Mouse (Mus musculus): ENCODE data around the gene Olfr1311. TPM values are rescaled to one million over a fixed set of nuclear protein-coding genes. Genes with fewer than 3 reads are reported as not detected.
"Not testable (repeated sequence)": the region's sequence is repeated elsewhere in the genome, so short reads cannot be mapped to it uniquely, and the experiment has no call there.

Olfr1311 gene
- not detected in 2 replicates for total RNA-seq (2014; rRNA removed; ENCODE audit: low replicate concordance)
- polyA plus RNA-seq (2015; fragmentation: Nextera tagmentation; extraction: Ambion mirVana): not detected in 2 replicates

DNA sequence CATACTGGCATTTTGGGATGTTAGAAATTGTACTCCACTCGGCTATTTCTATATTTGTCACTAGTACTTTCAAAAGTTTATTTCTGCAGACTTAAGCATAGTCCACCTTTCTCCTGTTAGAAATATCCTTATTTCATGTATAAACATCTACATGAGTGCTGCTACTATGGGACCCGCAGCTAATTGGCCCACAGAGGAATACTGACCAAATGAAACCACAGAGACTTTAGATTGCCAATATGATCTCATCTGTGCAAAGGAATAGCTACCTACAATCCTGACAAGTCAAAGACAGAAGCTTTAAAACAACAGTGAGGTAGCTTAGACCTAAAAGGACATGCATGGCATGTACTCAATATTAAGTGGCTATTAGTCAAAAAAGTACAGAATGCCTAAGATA lies at the start of gene Olfr1311:
Gene Olfr1311, minus strand, starts transcription at position 101 of the 400 bp plus-strand sequence.
- no peak within 1 kb of the TSS for H3K9ac ChIP-seq (replicated peaks; ENCODE audit: low read depth, low read length)
- H3K27ac ChIP-seq (ENCODE audit: low read depth): no peak within 1 kb of the TSS
- H3K4me3 ChIP-seq (ENCODE audit: low read depth, low read length): no peak within 1 kb of the TSS
- 74% methylated on average over 2 of the region's 2 CpGs for WGBS
- TF ChIP-seq CTCF (IDR thresholded peaks at IDR 0.05; ENCODE audit: low read depth) (no peak), EP300 (IDR thresholded peaks at IDR 0.05; ENCODE audit: low read depth) (no peak)
- H3K36me3 ChIP-seq (replicated peaks; ENCODE audit: control insufficient read depth, insufficient read depth, low read length): no peaks in the 10 kb centered on the region
- no peak within 1 kb of the TSS for H3K4me2 ChIP-seq (ENCODE audit: low read depth, low read length)
- DNase-seq (ENCODE audit: low spot score): no peak
- no peaks in the 10 kb centered on the region for H3K4me1 ChIP-seq (ENCODE audit: control insufficient read depth, insufficient read depth)
- no peaks in the 10 kb centered on the region for H3K27me3 ChIP-seq (ENCODE audit: control insufficient read depth, insufficient read depth, low read length)
- ATAC-seq (ENCODE audit: insufficient read depth, low read depth): no peak
- H3K9me3 ChIP-seq (replicated peaks; ENCODE audit: control insufficient read depth, low read length): no peaks in the 10 kb centered on the region

DNA sequence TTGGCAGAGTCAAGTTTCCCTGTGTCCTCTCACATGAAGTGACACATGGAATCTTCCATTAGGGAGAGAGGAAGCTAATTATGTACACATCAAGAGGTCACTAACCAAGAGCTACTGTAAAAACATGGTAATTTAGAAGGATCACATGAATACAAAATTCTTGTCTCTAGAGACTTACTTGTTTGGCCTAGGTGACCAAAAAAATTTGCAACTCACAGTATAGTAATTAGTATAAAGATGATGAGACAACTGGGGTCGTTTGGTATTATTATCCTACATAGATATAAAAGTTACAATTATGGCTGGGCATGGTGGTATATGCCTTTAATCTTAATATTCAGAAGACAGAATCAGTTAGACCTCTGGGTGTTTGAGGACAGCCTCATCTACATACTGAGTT lies 25.9 kb upstream of the Olfr1311 start, which contains the start of gene Olfr1312:
Gene Olfr1312, minus strand, starts transcription at position 101 of the 400 bp plus-strand sequence.
- no peak for TF ChIP-seq EP300 (IDR thresholded peaks at IDR 0.05; ENCODE audit: low read depth)
- no peak for TF ChIP-seq CTCF (IDR thresholded peaks at IDR 0.05; ENCODE audit: low read depth)
- Histone ChIP-seq H3K9me3 (replicated peaks; ENCODE audit: control insufficient read depth, low read length) (no peaks in the 10 kb centered on the region), H3K9ac (replicated peaks; ENCODE audit: low read depth, low read length) (no peak within 1 kb of the TSS), H3K36me3 (replicated peaks; ENCODE audit: control insufficient read depth, insufficient read depth, low read length) (no peaks in the 10 kb centered on the region), H3K4me2 (ENCODE audit: low read depth, low read length) (no peak within 1 kb of the TSS), H3K4me1 (ENCODE audit: control insufficient read depth, insufficient read depth) (no peaks in the 10 kb centered on the region), H3K27me3 (ENCODE audit: control insufficient read depth, insufficient read depth, low read length) (no peaks in the 10 kb centered on the region), H3K4me3 (ENCODE audit: low read depth, low read length) (no peak within 1 kb of the TSS), H3K27ac (ENCODE audit: low read depth) (no peak within 1 kb of the TSS)
- 13% methylated on average over 1 of the region's 1 CpGs for WGBS
- DNase-seq (ENCODE audit: low spot score) (no peak), ATAC-seq (ENCODE audit: insufficient read depth, low read depth) (no peak)

DNA sequence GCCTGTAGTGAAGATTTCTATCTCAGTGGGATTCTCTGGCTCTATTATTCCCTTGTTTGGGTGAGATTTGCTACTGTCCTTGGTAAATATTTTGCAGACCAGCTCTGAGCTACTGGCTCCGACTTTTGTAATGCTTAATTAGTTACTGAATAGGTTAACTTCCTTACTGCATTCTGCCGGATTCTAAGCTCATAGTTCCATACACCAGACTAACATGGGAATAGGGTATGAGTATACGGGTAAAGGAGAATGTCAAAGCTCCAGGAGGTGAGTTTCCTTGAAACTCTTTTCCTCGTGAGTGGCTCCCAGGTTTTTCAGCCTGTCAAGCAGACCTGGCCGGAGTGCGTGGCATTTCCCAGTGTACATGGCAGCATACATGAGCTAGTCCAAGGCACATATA lies 2.8 kb upstream of the Olfr1311 start:
- H3K27ac ChIP-seq (ENCODE audit: low read depth); DNase-seq (ENCODE audit: low spot score); H3K4me1 ChIP-seq (ENCODE audit: control insufficient read depth, insufficient read depth); H3K27me3 ChIP-seq (ENCODE audit: control insufficient read depth, insufficient read depth, low read length); H3K9me3 ChIP-seq (replicated peaks; ENCODE audit: control insufficient read depth, low read length); H3K4me2 ChIP-seq (ENCODE audit: low read depth, low read length); ATAC-seq (ENCODE audit: insufficient read depth, low read depth); H3K9ac ChIP-seq (replicated peaks; ENCODE audit: low read depth, low read length); H3K4me3 ChIP-seq (ENCODE audit: low read depth, low read length); H3K36me3 ChIP-seq (replicated peaks; ENCODE audit: control insufficient read depth, insufficient read depth, low read length): not testable (repeated sequence)
- WGBS: 39% methylated on average over 6 of the region's 6 CpGs

DNA sequence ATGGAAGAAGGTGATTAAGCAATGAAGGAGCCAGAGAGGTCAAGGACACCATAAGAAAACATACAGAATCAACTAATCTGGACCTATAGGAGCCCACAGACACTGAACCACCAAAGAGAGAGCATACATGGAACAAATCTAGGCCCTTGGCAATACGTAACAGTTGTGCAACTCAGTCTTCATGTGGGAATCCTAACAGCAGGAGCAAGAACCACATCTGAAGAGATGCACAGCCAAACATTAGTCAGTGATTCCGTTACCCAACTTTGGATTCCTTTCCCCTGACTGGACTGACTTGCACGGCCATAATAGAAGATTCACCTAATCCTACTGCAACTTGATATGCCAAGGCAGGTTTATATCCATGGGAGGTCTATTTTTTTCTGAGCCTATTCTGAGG lies 9.3 kb downstream of the Olfr1311 start:
- DNase-seq (ENCODE audit: low spot score) (no peak), ATAC-seq (ENCODE audit: insufficient read depth, low read depth) (no peak)
- H3K4me1 ChIP-seq (ENCODE audit: control insufficient read depth, insufficient read depth): no peaks in the 10 kb centered on the region
- no peaks in the 10 kb centered on the region for H3K27me3 ChIP-seq (ENCODE audit: control insufficient read depth, insufficient read depth, low read length)
- no peak overlapping the region for H3K9ac ChIP-seq (replicated peaks; ENCODE audit: low read depth, low read length)
- H3K4me2 ChIP-seq (ENCODE audit: low read depth, low read length): no peak overlapping the region
- TF ChIP-seq EP300 (IDR thresholded peaks at IDR 0.05; ENCODE audit: low read depth): no peak
- TF ChIP-seq CTCF (IDR thresholded peaks at IDR 0.05; ENCODE audit: low read depth): no peak
- no peaks in the 10 kb centered on the region for H3K36me3 ChIP-seq (replicated peaks; ENCODE audit: control insufficient read depth, insufficient read depth, low read length)
- H3K9me3 ChIP-seq (replicated peaks; ENCODE audit: control insufficient read depth, low read length): no peaks in the 10 kb centered on the region
- WGBS: 75% methylated on average over 3 of the region's 3 CpGs
- no peak overlapping the region for H3K27ac ChIP-seq (ENCODE audit: low read depth)
- H3K4me3 ChIP-seq (ENCODE audit: low read depth, low read length): no peak overlapping the region

DNA sequence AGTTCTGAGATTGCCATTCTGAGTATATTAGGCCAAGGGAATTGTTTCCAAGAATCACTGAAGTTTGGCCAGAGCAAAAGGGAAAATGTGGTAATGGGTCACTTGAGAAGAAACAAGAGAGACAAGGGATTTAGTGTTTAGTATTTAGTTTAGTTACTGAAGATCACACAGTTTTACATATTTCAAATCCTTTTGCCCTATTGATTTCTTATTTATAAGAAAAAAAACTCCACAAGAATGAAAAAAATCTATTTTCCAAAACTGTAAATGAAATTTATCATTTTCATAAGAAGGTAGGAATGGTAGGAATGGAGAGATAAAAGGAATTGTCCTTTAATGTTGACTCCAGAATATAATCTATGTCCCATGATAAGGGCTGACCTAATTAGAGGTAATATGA lies 11.6 kb downstream of the Olfr1311 start, which contains the start of gene Olfr1310:
Gene Olfr1310, minus strand, starts transcription at position 101 of the 400 bp plus-strand sequence.
- H3K36me3 ChIP-seq (replicated peaks; ENCODE audit: control insufficient read depth, insufficient read depth, low read length): no peaks in the 10 kb centered on the region
- H3K4me3 ChIP-seq (ENCODE audit: low read depth, low read length): no peak within 1 kb of the TSS
- ATAC-seq (ENCODE audit: insufficient read depth, low read depth): no peak
- no peaks in the 10 kb centered on the region for H3K9me3 ChIP-seq (replicated peaks; ENCODE audit: control insufficient read depth, low read length)
- H3K27ac ChIP-seq (ENCODE audit: low read depth): no peak within 1 kb of the TSS
- no peak for DNase-seq (ENCODE audit: low spot score)
- H3K27me3 ChIP-seq (ENCODE audit: control insufficient read depth, insufficient read depth, low read length): no peaks in the 10 kb centered on the region
- no peak within 1 kb of the TSS for H3K9ac ChIP-seq (replicated peaks; ENCODE audit: low read depth, low read length)
- H3K4me2 ChIP-seq (ENCODE audit: low read depth, low read length): no peak within 1 kb of the TSS
- no peaks in the 10 kb centered on the region for H3K4me1 ChIP-seq (ENCODE audit: control insufficient read depth, insufficient read depth)
- TF ChIP-seq EP300 (IDR thresholded peaks at IDR 0.05; ENCODE audit: low read depth) (no peak), CTCF (IDR thresholded peaks at IDR 0.05; ENCODE audit: low read depth) (no peak)

DNA sequence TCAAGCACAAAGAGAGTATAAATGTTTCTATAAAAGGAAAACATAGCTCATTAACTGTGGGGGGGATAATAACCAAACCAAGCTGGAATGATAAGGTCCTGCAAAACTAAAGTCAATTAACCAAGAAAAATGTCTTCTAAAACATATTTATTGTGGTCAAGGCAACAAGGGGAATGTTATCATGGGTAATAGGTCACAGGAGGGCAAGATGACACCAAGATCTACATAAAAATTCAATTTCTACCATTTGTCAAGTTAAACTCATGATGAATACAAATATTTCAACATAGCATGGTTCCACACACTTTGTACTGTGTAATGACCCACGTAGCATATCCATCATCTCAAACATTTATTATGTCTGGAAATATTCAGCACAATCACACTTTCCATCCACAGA lies 34.0 kb downstream of the Olfr1311 start, which contains the start of gene Olfr1309:
Gene Olfr1309, minus strand, starts transcription at position 101 of the 400 bp plus-strand sequence.
- TF ChIP-seq CTCF (IDR thresholded peaks at IDR 0.05; ENCODE audit: low read depth): no peak
- TF ChIP-seq EP300 (IDR thresholded peaks at IDR 0.05; ENCODE audit: low read depth): no peak
- Histone ChIP-seq H3K4me1 (ENCODE audit: control insufficient read depth, insufficient read depth) (no peaks in the 10 kb centered on the region), H3K27ac (ENCODE audit: low read depth) (no peak within 1 kb of the TSS), H3K27me3 (ENCODE audit: control insufficient read depth, insufficient read depth, low read length) (no peaks in the 10 kb centered on the region), H3K9me3 (replicated peaks; ENCODE audit: control insufficient read depth, low read length) (no peaks in the 10 kb centered on the region), H3K4me3 (ENCODE audit: low read depth, low read length) (no peak within 1 kb of the TSS), H3K4me2 (ENCODE audit: low read depth, low read length) (no peak within 1 kb of the TSS), H3K36me3 (replicated peaks; ENCODE audit: control insufficient read depth, insufficient read depth, low read length) (no peaks in the 10 kb centered on the region), H3K9ac (replicated peaks; ENCODE audit: low read depth, low read length) (no peak within 1 kb of the TSS)
- DNase-seq (ENCODE audit: low spot score) (no peak), ATAC-seq (ENCODE audit: insufficient read depth, low read depth) (no peak)
- 36% methylated on average over 1 of the region's 1 CpGs for WGBS

Other genes starting within 250 kb of the Olfr1311 start
- gene Olfr1302, start 247.0 kb downstream of the Olfr1311 start, total RNA-seq (2014; rRNA removed; ENCODE audit: low replicate concordance): not detected in 2 replicates
- not detected in 2 replicates for gene Olfr1302, start 247.0 kb downstream of the Olfr1311 start, polyA plus RNA-seq (2015; fragmentation: Nextera tagmentation; extraction: Ambion mirVana)
- gene Olfr1303, start 204.1 kb downstream of the Olfr1311 start, total RNA-seq (2014; rRNA removed; ENCODE audit: low replicate concordance): not detected in 2 replicates
- not detected in 2 replicates for gene Olfr1303, start 204.1 kb downstream of the Olfr1311 start, polyA plus RNA-seq (2015; fragmentation: Nextera tagmentation; extraction: Ambion mirVana)
- not detected in 2 replicates for gene Olfr1305, start 147.3 kb downstream of the Olfr1311 start, total RNA-seq (2014; rRNA removed; ENCODE audit: low replicate concordance)
- gene Olfr1305, start 147.3 kb downstream of the Olfr1311 start, polyA plus RNA-seq (2015; fragmentation: Nextera tagmentation; extraction: Ambion mirVana): not detected in 2 replicates
- not detected in 2 replicates for gene Olfr1306, start 108.1 kb downstream of the Olfr1311 start, total RNA-seq (2014; rRNA removed; ENCODE audit: low replicate concordance)
- gene Olfr1306, start 108.1 kb downstream of the Olfr1311 start, polyA plus RNA-seq (2015; fragmentation: Nextera tagmentation; extraction: Ambion mirVana): not detected in 2 replicates
- gene Olfr1307, start 75.0 kb downstream of the Olfr1311 start, total RNA-seq (2014; rRNA removed; ENCODE audit: low replicate concordance): not detected in 2 replicates
- not detected in 2 replicates for gene Olfr1307, start 75.0 kb downstream of the Olfr1311 start, polyA plus RNA-seq (2015; fragmentation: Nextera tagmentation; extraction: Ambion mirVana)
- not detected in 2 replicates for gene Olfr1308, start 59.5 kb downstream of the Olfr1311 start, total RNA-seq (2014; rRNA removed; ENCODE audit: low replicate concordance)
- not detected in 2 replicates for gene Olfr1308, start 59.5 kb downstream of the Olfr1311 start, polyA plus RNA-seq (2015; fragmentation: Nextera tagmentation; extraction: Ambion mirVana)
- gene Olfr1309, start 34.1 kb downstream of the Olfr1311 start, total RNA-seq (2014; rRNA removed; ENCODE audit: low replicate concordance): not detected in 2 replicates
- gene Olfr1309, start 34.1 kb downstream of the Olfr1311 start, polyA plus RNA-seq (2015; fragmentation: Nextera tagmentation; extraction: Ambion mirVana): not detected in 2 replicates
- gene Olfr1310, start 11.7 kb downstream of the Olfr1311 start, total RNA-seq (2014; rRNA removed; ENCODE audit: low replicate concordance): not detected in 2 replicates
- not detected in 2 replicates for gene Olfr1310, start 11.7 kb downstream of the Olfr1311 start, polyA plus RNA-seq (2015; fragmentation: Nextera tagmentation; extraction: Ambion mirVana)
- gene Olfr1312, start 25.8 kb upstream of the Olfr1311 start, total RNA-seq (2014; rRNA removed; ENCODE audit: low replicate concordance): not detected in 2 replicates
- not detected in 2 replicates for gene Olfr1312, start 25.8 kb upstream of the Olfr1311 start, polyA plus RNA-seq (2015; fragmentation: Nextera tagmentation; extraction: Ambion mirVana)
- not detected in 2 replicates for gene Olfr1313, start 53.4 kb upstream of the Olfr1311 start, total RNA-seq (2014; rRNA removed; ENCODE audit: low replicate concordance)
- not detected in 2 replicates for gene Olfr1313, start 53.4 kb upstream of the Olfr1311 start, polyA plus RNA-seq (2015; fragmentation: Nextera tagmentation; extraction: Ambion mirVana)
- gene Olfr1314, start 72.4 kb upstream of the Olfr1311 start, total RNA-seq (2014; rRNA removed; ENCODE audit: low replicate concordance): not detected in 2 replicates
- not detected in 2 replicates for gene Olfr1314, start 72.4 kb upstream of the Olfr1311 start, polyA plus RNA-seq (2015; fragmentation: Nextera tagmentation; extraction: Ambion mirVana)
- gene Olfr1315-ps1, start 91.0 kb upstream of the Olfr1311 start, total RNA-seq (2014; rRNA removed; ENCODE audit: low replicate concordance): not detected in 2 replicates
- not detected in 2 replicates for gene Olfr1315-ps1, start 91.0 kb upstream of the Olfr1311 start, polyA plus RNA-seq (2015; fragmentation: Nextera tagmentation; extraction: Ambion mirVana)
- gene Olfr1316, start 110.6 kb upstream of the Olfr1311 start, total RNA-seq (2014; rRNA removed; ENCODE audit: low replicate concordance): not detected in 2 replicates
- not detected in 2 replicates for gene Olfr1316, start 110.6 kb upstream of the Olfr1311 start, polyA plus RNA-seq (2015; fragmentation: Nextera tagmentation; extraction: Ambion mirVana)
- gene Olfr1317, start 115.9 kb upstream of the Olfr1311 start, total RNA-seq (2014; rRNA removed; ENCODE audit: low replicate concordance): not detected in 2 replicates
- gene Olfr1317, start 115.9 kb upstream of the Olfr1311 start, polyA plus RNA-seq (2015; fragmentation: Nextera tagmentation; extraction: Ambion mirVana): not detected in 2 replicates
- gene Olfr1318, start 129.8 kb upstream of the Olfr1311 start, total RNA-seq (2014; rRNA removed; ENCODE audit: low replicate concordance): not detected in 2 replicates
- not detected in 2 replicates for gene Olfr1318, start 129.8 kb upstream of the Olfr1311 start, polyA plus RNA-seq (2015; fragmentation: Nextera tagmentation; extraction: Ambion mirVana)
- gene Lpcat4, start 215.1 kb upstream of the Olfr1311 start, total RNA-seq (2014; rRNA removed; ENCODE audit: low replicate concordance): 5.0 and 10.0 TPM in 2 replicates
- gene Lpcat4, start 215.1 kb upstream of the Olfr1311 start, polyA plus RNA-seq (2015; fragmentation: Nextera tagmentation; extraction: Ambion mirVana): 3.1 and 3.6 TPM in 2 replicates
- gene Nutm1, start 234.9 kb upstream of the Olfr1311 start, total RNA-seq (2014; rRNA removed; ENCODE audit: low replicate concordance): not detected in 2 replicates
- not detected in 2 replicates for gene Nutm1, start 234.9 kb upstream of the Olfr1311 start, polyA plus RNA-seq (2015; fragmentation: Nextera tagmentation; extraction: Ambion mirVana)
- gene Nop10, start 237.5 kb upstream of the Olfr1311 start, total RNA-seq (2014; rRNA removed; ENCODE audit: low replicate concordance): 95.5 and 125 TPM in 2 replicates
- 148 and 154 TPM in 2 replicates for gene Nop10, start 237.5 kb upstream of the Olfr1311 start, polyA plus RNA-seq (2015; fragmentation: Nextera tagmentation; extraction: Ambion mirVana)
- 42.8 and 48.1 TPM in 2 replicates for gene Slc12a6, start 241.4 kb upstream of the Olfr1311 start, total RNA-seq (2014; rRNA removed; ENCODE audit: low replicate concordance)
- 6.5 and 7.2 TPM in 2 replicates for gene Slc12a6, start 241.4 kb upstream of the Olfr1311 start, polyA plus RNA-seq (2015; fragmentation: Nextera tagmentation; extraction: Ambion mirVana)
- not detected in 2 replicates for gene Gm21985, start 241.9 kb upstream of the Olfr1311 start, total RNA-seq (2014; rRNA removed; ENCODE audit: low replicate concordance)
- gene Gm21985, start 241.9 kb upstream of the Olfr1311 start, polyA plus RNA-seq (2015; fragmentation: Nextera tagmentation; extraction: Ambion mirVana): not detected in 2 replicates